Mouse (Mus musculus): ENCODE results near the gene Rapsn. TPM values are rescaled to one million over a fixed set of nuclear protein-coding genes. Genes with fewer than 3 reads are reported as not detected.

The Rapsn gene
- total and polyA plus RNA-seq, 3 experiments: 0.15 TPM; not detected in 2

GRCm38 (mm10) chr2:91090208-91090607 lies 54.8 kb downstream of the Rapsn start:
- Histone ChIP-seq H3K27me3 (replicated peaks) (no peaks in the 10 kb centered on the region), H3K9ac (ENCODE audit: insufficient read depth, low read depth) (no peak overlapping the region), H3K79me2 (replicated peaks; ENCODE audit: control insufficient read depth, extremely low read depth, insufficient read depth, poor library complexity, severe bottlenecking) (no peaks in the 10 kb centered on the region), H3K36me3 (replicated peaks in 1 of 2; ENCODE audit: control insufficient read depth in 1 of 2, insufficient read depth in 1 of 2, low read length in 1 of 2) (no peaks in the 10 kb centered on the region), H3K4me1 (ENCODE audit: control insufficient read depth in 1 of 2, insufficient read depth in 2 of 2) (peaks cover 5 to 57% of the 10 kb centered on the region in 2 experiments), H3K4me2 (ENCODE audit: insufficient read depth, low read depth, poor library complexity, severe bottlenecking) (no peak overlapping the region), H3K9me3 (replicated peaks; ENCODE audit: low read length) (no peaks in the 10 kb centered on the region), H3K4me3 (replicated peaks in 1 of 3; ENCODE audit: low read depth in 2 of 3, low read length in 2 of 3, poor library complexity in 1 of 3) (no peak overlapping the region), H3K27ac (ENCODE audit: insufficient read depth, low read depth) (no peak overlapping the region)
- TF ChIP-seq CHD2 (IDR thresholded peaks at IDR 0.05; ENCODE audit: low read length) (no peak), POLR2AphosphoS2 (IDR thresholded peaks at IDR 0.05; ENCODE audit: low read depth, low read length) (no peak), IRF4 (IDR thresholded peaks at IDR 0.05; ENCODE audit: low read depth, low read length) (no peak), USF1 (IDR thresholded peaks at IDR 0.05; ENCODE audit: low read depth, low read length) (no peak)
- dilution Hi-C loops (cut with MboI; ENCODE audit: extremely low pct_ligation_motif_present, extremely low pct_unique_long_range_greater_than_20kb, low sequenced_read_pairs) (no loop called here), in situ Hi-C loops (cut with MboI; ENCODE audit: low pct_ligation_motif_present, low pct_unique_long_range_greater_than_20kb, low sequenced_read_pairs) (no loop called here)
- no peak for DNase-seq (ENCODE audit: extremely low read depth)

GRCm38 (mm10) chr2:91090827-91091226 lies 55.4 kb downstream of the Rapsn start:
- Histone ChIP-seq H3K9me3 (replicated peaks; ENCODE audit: low read length) (no peaks in the 10 kb centered on the region), H3K4me3 (replicated peaks in 1 of 3; ENCODE audit: low read depth in 2 of 3, low read length in 2 of 3, poor library complexity in 1 of 3) (no peak overlapping the region), H3K27me3 (replicated peaks) (no peaks in the 10 kb centered on the region), H3K4me1 (ENCODE audit: control insufficient read depth in 1 of 2, insufficient read depth in 2 of 2) (peaks cover 7 to 53% of the 10 kb centered on the region in 2 experiments), H3K9ac (ENCODE audit: insufficient read depth, low read depth) (no peak overlapping the region), H3K4me2 (ENCODE audit: insufficient read depth, low read depth, poor library complexity, severe bottlenecking) (no peak overlapping the region), H3K36me3 (replicated peaks in 1 of 2; ENCODE audit: control insufficient read depth in 1 of 2, insufficient read depth in 1 of 2, low read length in 1 of 2) (no peaks in the 10 kb centered on the region), H3K79me2 (replicated peaks; ENCODE audit: control insufficient read depth, extremely low read depth, insufficient read depth, poor library complexity, severe bottlenecking) (no peaks in the 10 kb centered on the region), H3K27ac (ENCODE audit: insufficient read depth, low read depth) (no peak overlapping the region)
- dilution Hi-C loops (cut with MboI; ENCODE audit: extremely low pct_ligation_motif_present, extremely low pct_unique_long_range_greater_than_20kb, low sequenced_read_pairs): no loop called here
- TF ChIP-seq JUN (IDR thresholded peaks at IDR 0.05; ENCODE audit: insufficient read depth, low read depth, low read length): no peak
- no peak for TF ChIP-seq MYC (IDR thresholded peaks at IDR 0.05; ENCODE audit: low read depth, low read length)
- TF ChIP-seq EP300 (IDR thresholded peaks at IDR 0.05; ENCODE audit: low read length): no peak
- no peak for TF ChIP-seq CTCF (conservative IDR thresholded peaks at IDR 0.05 in 1 of 2, IDR thresholded peaks at IDR 0.05 in 1 of 2; ENCODE audit: low read depth in 2 of 2, low read length in 2 of 2)
- DNase-seq (ENCODE audit: extremely low read depth): no peak
- in situ Hi-C loops (cut with MboI; ENCODE audit: low pct_ligation_motif_present, low pct_unique_long_range_greater_than_20kb, low sequenced_read_pairs): no loop called here

Other genes with a start within 250 kb of the Rapsn start
- gene Mtch2, start 188.5 kb upstream of the Rapsn start, total RNA-seq (2012; rRNA removed): 70.0 and 82.8 TPM in 2 replicates
- 158 and 173 TPM in 2 replicates for gene Mtch2, start 188.5 kb upstream of the Rapsn start, total RNA-seq (2014; rRNA removed)
- 162 and 209 TPM in 2 replicates for gene Mtch2, start 188.5 kb upstream of the Rapsn start, polyA plus RNA-seq (2012; ENCODE audit: insufficient read length, low read depth)
- gene C1qtnf4, start 149.8 kb upstream of the Rapsn start, total RNA-seq (2012; rRNA removed): not detected in 2 replicates
- not detected in 2 replicates for gene C1qtnf4, start 149.8 kb upstream of the Rapsn start, total RNA-seq (2014; rRNA removed)
- gene C1qtnf4, start 149.8 kb upstream of the Rapsn start, polyA plus RNA-seq (2012; ENCODE audit: insufficient read length, low read depth): not detected in 2 replicates
- gene Kbtbd4, start 130.9 kb upstream of the Rapsn start, total RNA-seq (2012; rRNA removed): 20.5 and 28.4 TPM in 2 replicates
- 19.5 and 20.1 TPM in 2 replicates for gene Kbtbd4, start 130.9 kb upstream of the Rapsn start, total RNA-seq (2014; rRNA removed)
- gene Kbtbd4, start 130.9 kb upstream of the Rapsn start, polyA plus RNA-seq (2012; ENCODE audit: insufficient read length, low read depth): 21.7 and 24.9 TPM in 2 replicates
- 133 and 146 TPM in 2 replicates for gene Ndufs3, start 130.8 kb upstream of the Rapsn start, total RNA-seq (2012; rRNA removed)
- gene Ndufs3, start 130.8 kb upstream of the Rapsn start, total RNA-seq (2014; rRNA removed): 182 and 195 TPM in 2 replicates
- gene Ndufs3, start 130.8 kb upstream of the Rapsn start, polyA plus RNA-seq (2012; ENCODE audit: insufficient read length, low read depth): 185 and 190 TPM in 2 replicates
- gene Celf1, start 95.2 kb upstream of the Rapsn start, total RNA-seq (2012; rRNA removed): 29.7 and 33.8 TPM in 2 replicates
- 50.9 and 52.8 TPM in 2 replicates for gene Celf1, start 95.2 kb upstream of the Rapsn start, total RNA-seq (2014; rRNA removed)
- 67.4 and 69.7 TPM in 2 replicates for gene Celf1, start 95.2 kb upstream of the Rapsn start, polyA plus RNA-seq (2012; ENCODE audit: insufficient read length, low read depth)
- gene Psmc3, start 18.4 kb downstream of the Rapsn start, total RNA-seq (2012; rRNA removed): 214 and 283 TPM in 2 replicates
- gene Psmc3, start 18.4 kb downstream of the Rapsn start, total RNA-seq (2014; rRNA removed): 242 and 257 TPM in 2 replicates
- 284 and 353 TPM in 2 replicates for gene Psmc3, start 18.4 kb downstream of the Rapsn start, polyA plus RNA-seq (2012; ENCODE audit: insufficient read length, low read depth)
- 7.5 and 8.4 TPM in 2 replicates for gene Slc39a13, start 34.8 kb downstream of the Rapsn start, total RNA-seq (2012; rRNA removed)
- 3.5 and 4.3 TPM in 2 replicates for gene Slc39a13, start 34.8 kb downstream of the Rapsn start, total RNA-seq (2014; rRNA removed)
- 7.2 and 8.1 TPM in 2 replicates for gene Slc39a13, start 34.8 kb downstream of the Rapsn start, polyA plus RNA-seq (2012; ENCODE audit: insufficient read length, low read depth)
- gene Spi1, start 46.8 kb downstream of the Rapsn start, total RNA-seq (2012; rRNA removed): 22.7 and 24.7 TPM in 2 replicates
- 29.7 and 42.6 TPM in 2 replicates for gene Spi1, start 46.8 kb downstream of the Rapsn start, total RNA-seq (2014; rRNA removed)
- 35.2 and 45.7 TPM in 2 replicates for gene Spi1, start 46.8 kb downstream of the Rapsn start, polyA plus RNA-seq (2012; ENCODE audit: insufficient read length, low read depth)
- gene Mybpc3, start 82.5 kb downstream of the Rapsn start, total RNA-seq (2012; rRNA removed): 0.04 TPM in 2 replicates
- 0.07 and 0.15 TPM in 2 replicates for gene Mybpc3, start 82.5 kb downstream of the Rapsn start, total RNA-seq (2014; rRNA removed)
- 0.27 TPM in 2 replicates for gene Mybpc3, start 82.5 kb downstream of the Rapsn start, polyA plus RNA-seq (2012; ENCODE audit: insufficient read length, low read depth)
- 12.8 and 14.6 TPM in 2 replicates for gene Madd, start 148.2 kb downstream of the Rapsn start, total RNA-seq (2012; rRNA removed)
- 4.7 and 4.8 TPM in 2 replicates for gene Madd, start 148.2 kb downstream of the Rapsn start, total RNA-seq (2014; rRNA removed)
- gene Madd, start 148.2 kb downstream of the Rapsn start, polyA plus RNA-seq (2012; ENCODE audit: insufficient read length, low read depth): 15.6 and 18.3 TPM in 2 replicates
- gene Nr1h3, start 167.2 kb downstream of the Rapsn start, total RNA-seq (2012; rRNA removed): 0.50 and 0.93 TPM in 2 replicates
- 0.17 and 0.59 TPM in 2 replicates for gene Nr1h3, start 167.2 kb downstream of the Rapsn start, total RNA-seq (2014; rRNA removed)
- 0.19 TPM in 1 of 2 replicates, not detected in the other for gene Nr1h3, start 167.2 kb downstream of the Rapsn start, polyA plus RNA-seq (2012; ENCODE audit: insufficient read length, low read depth)
- 3.1 and 4.2 TPM in 2 replicates for gene Acp2, start 167.3 kb downstream of the Rapsn start, total RNA-seq (2012; rRNA removed)
- gene Acp2, start 167.3 kb downstream of the Rapsn start, total RNA-seq (2014; rRNA removed): 2.4 and 2.9 TPM in 2 replicates
- gene Acp2, start 167.3 kb downstream of the Rapsn start, polyA plus RNA-seq (2012; ENCODE audit: insufficient read length, low read depth): 3.1 TPM in 2 replicates
- gene Ddb2, start 201.4 kb downstream of the Rapsn start, total RNA-seq (2012; rRNA removed): 11.0 and 13.9 TPM in 2 replicates
- gene Ddb2, start 201.4 kb downstream of the Rapsn start, total RNA-seq (2014; rRNA removed): 20.2 and 23.4 TPM in 2 replicates
- gene Ddb2, start 201.4 kb downstream of the Rapsn start, polyA plus RNA-seq (2012; ENCODE audit: insufficient read length, low read depth): 14.1 and 15.2 TPM in 2 replicates
- 5.3 and 9.1 TPM in 2 replicates for gene Pacsin3, start 220.3 kb downstream of the Rapsn start, total RNA-seq (2012; rRNA removed)
- 1.2 and 1.5 TPM in 2 replicates for gene Pacsin3, start 220.3 kb downstream of the Rapsn start, total RNA-seq (2014; rRNA removed)
- gene Pacsin3, start 220.3 kb downstream of the Rapsn start, polyA plus RNA-seq (2012; ENCODE audit: insufficient read length, low read depth): 1.4 and 3.1 TPM in 2 replicates
- gene Arfgap2, start 229.4 kb downstream of the Rapsn start, total RNA-seq (2012; rRNA removed): 57.0 and 71.6 TPM in 2 replicates
- gene Arfgap2, start 229.4 kb downstream of the Rapsn start, total RNA-seq (2014; rRNA removed): 48.3 and 55.1 TPM in 2 replicates
- 77.6 and 80.0 TPM in 2 replicates for gene Arfgap2, start 229.4 kb downstream of the Rapsn start, polyA plus RNA-seq (2012; ENCODE audit: insufficient read length, low read depth)

Measured in CH12.LX (cell line).